Mouse (Mus musculus): ENCODE data around the gene Dis3l.
"Not testable (repeated sequence)": the region's sequence is repeated elsewhere in the genome, so short reads cannot be mapped to it uniquely, and the experiment has no call there.

The Dis3l gene

DNA sequence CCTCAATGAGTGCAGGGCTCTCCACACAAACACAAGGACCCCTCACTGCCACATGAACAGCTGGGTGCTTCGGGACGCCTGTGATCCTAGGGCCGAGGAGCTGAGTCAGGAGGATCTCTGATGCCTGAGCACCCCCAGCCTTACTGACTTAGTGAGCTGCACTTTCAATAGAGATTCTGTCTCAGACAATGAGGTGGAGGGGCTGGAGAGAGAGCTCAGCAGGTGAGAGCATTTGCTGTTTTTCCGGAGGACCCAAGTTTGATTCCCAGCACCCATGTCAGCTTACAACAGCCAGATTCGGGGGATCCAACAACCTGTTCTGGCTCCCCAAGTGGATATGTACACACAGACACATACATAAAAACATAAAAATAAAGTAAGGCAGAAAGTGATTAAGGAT lies 24.1 kb downstream of the Dis3l start:
- DNase-seq (ENCODE audit: low spot score in 2 of 2): no peak

DNA sequence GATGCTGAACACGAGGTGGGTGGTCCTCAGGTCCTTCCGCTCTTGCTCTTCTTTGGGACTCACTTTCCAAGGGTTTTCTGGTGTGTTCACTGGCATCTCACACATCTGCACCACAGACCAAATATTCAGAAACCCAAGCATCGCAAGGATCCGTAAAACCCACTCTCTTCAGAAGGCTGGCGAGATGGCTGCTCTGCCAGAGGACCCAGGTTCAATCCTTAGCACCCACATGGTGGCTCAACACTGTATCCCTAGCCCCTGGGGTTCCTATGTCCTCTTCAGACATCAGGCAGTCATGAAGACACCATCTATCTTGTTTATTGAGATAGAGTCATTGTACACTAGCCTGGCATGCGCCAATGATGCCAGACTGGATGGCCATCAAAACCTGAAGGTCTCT lies 26.4 kb downstream of the Dis3l start:
- no peak for DNase-seq (ENCODE audit: low spot score in 2 of 2)

DNA sequence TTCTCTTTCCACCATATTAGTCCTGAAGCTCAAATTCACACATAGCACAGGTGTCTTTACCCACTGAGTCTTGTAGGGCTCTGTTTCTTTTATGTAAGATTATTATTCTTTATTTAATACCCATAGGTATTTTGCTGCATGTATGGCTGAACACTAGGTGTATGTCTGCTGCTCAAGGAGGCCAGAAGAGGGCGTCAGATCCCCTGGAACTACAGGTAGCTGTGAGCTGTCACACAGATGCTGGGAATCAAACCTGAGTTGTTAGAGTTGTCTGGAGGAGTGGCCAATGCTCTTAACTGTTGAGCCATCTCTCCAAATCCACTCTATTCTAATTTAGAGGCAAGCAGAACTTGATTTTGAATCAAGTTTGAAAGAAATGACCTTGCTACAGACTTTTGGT lies 29.0 kb downstream of the Dis3l start:
- DNase-seq (ENCODE audit: low spot score in 2 of 2): no peak

DNA sequence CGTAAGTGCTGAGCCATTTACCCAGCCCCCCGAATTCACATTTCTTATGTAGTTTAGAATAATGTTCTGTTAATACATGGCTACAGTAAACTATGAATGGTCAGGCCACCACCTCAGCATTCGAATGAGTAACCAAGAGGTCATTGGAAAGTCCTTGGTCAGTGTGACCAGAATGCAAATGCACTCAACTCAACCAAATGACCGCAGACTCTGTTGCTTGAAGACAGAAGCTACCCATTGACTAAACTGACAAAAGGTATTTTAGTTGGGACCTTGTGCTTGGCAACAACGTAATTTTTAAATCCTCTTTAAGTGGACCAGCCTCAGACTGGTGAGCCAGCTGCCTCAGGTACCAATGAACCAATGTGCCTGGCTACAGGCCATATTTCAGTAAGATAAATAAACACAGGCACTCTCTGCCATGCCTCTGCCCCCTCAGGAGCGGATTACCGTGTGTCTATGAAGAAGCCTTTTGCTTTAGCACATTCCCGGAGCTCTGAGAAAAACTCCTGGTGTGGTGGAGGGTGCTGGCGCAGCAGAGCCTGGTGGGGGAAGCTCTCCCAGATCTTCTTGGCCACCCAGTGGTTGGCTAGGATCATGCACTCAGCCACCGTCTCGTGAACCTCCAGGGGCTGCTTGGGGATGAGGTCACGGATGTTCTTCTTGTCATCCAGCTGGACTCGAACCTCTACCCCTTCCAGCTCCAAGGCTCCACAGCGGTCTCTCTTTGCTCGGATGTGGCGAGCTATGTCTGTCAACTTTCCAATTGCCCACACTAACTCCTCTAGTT lies 29.9 kb downstream of the Dis3l start:
- DNase-seq (ENCODE audit: low spot score in 2 of 2): no peak

DNA sequence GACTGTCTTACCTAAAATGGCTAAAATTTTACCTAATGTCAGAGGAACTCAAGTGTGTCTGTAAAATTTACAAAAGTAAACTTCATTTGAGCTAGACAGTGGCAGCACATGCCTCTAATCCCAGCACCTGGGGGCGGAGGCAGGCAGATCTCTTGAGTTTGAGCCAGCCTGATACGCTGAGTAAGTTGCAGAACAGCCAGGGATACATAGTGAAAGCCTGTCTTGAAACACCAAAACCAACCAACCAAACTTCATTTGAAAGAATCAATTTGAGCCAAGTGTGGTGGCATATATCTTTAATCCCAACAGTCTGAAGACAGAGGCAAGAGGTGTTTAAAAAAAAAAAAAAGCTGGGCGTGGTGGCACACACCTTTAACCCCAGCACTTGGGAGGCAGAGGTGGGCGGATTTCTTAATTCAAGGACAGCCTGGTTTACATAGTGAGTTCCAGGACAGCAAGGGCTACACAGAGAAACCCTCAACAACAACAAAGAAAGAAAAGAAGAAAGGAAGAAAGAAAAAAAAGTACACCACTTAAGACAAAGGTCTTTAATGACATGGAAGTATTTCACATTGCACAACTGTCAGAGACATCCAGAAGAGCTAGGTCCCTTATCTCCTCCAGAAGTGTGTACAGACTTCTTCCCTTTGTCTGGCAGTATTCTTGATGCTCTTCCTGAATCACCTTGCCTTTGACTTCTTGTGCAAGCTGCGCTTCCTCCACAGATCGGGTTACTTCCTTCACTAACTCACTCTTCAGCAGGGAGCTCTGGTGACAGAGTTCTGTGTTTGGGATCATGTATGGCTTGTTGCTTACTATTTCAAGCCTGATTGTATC lies 34.4 kb downstream of the Dis3l start:
- no peak for DNase-seq (ENCODE audit: low spot score in 2 of 2)

DNA sequence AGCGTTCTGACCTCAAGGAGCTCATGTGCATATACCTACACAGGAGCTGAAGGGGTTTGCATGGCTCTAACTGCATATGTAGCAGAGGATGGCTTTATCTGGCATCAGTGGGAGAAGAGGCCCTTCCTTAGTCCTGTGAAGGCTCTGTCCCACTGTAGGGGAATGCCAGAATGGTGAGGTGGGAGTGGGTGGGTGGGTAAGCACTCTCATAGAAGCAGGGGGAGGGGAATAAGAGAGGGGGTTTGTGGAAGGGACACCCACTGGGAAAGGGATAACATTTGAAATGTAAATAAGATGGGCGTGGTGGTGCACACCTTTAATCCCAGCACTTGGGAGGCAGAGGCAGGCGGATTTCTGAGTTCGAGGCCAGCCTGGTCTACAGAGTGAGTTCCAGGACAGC lies 38.0 kb downstream of the Dis3l start:
- not testable (repeated sequence) for DNase-seq (ENCODE audit: low spot score in 2 of 2)

DNA sequence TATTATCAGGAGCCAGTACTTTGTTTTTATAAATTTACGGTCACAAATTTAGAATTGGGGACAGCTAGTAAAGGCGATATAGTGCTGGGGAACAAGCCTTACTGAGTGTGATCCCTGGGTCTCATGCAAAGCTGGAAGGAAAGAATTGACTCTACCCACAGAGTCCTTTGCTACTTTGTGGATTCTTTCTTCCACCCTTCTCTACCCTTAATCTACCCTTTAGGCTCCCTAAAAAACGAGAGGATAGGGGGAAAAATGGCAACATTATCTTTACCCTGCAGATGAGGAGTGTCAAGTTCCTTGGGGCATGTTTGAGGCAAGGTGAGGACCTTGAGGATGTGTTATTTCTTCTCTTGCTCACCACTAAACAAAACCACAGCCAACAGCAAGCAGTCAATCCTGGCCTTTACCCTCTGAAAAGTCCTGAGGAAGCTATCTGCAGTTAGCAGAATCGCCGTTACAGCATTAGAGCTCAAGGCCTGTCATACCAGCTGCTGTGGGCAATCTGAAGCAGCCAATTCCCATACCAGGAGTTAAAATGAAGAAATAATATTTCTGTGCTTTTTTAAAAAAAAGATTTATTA lies 58.6 kb downstream of the Dis3l start:
- no peak for DNase-seq (ENCODE audit: low spot score in 2 of 2)

DNA sequence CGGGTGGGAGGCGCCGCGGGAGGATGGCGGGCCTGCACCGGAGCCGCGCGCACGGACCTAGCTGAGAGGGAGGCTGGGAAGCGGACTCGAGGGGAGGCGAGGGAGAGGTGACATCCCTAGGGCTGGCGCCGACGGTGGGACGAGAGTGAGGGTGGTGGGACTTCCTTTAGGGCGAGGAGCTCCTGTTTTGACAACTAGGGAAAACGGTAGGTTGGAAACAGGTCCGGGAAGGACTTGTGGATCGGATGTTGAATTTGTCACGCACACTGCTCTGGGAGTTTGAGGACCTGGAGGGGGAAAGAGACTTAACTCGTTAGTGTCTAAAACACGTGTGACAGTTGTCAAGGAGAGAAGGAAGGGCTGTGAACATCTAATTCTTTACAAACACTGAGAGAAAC lies 59.3 kb downstream of the Dis3l start:
- no peak for DNase-seq (ENCODE audit: low spot score in 2 of 2)

DNA sequence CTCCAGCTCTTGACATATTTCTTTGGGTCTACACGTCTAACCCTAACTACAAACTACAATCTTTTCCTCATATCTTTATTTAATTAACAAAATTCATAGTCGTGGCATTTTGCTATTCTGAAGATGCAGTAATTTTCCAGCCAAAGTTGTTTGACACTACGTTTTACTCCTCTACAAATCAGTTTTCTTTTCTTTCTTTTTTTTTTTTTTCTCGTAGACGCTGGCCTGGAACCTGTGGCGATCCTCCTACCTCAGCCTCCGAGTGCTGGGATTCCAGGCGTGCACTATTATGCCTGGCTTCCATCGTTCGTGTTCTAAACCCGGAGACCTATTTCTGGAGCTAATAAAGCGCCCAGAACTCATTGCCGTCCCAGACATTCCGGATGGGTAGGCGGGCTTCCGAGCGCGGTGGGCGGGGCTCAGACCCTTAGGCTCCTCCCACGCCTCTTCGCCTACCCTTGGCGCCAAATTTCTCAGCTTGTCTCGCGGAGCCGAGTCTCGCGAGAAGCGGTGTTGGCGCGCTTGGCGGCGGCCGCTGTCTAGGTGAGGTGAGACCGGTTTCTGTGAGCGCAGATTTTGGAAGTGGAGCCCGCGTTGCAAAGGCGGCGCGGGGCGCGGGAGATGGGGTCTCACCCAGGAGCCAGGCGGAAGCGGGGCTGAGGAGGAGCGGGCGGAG lies 59.8 kb downstream of the Dis3l start, which contains the start of gene Tipin:
TSS of gene Tipin (plus strand) at position 477 of the 676 bp plus-strand sequence.
- DNase-seq (ENCODE audit: low spot score in 2 of 2): peak; percentile 93 to 97

DNA sequence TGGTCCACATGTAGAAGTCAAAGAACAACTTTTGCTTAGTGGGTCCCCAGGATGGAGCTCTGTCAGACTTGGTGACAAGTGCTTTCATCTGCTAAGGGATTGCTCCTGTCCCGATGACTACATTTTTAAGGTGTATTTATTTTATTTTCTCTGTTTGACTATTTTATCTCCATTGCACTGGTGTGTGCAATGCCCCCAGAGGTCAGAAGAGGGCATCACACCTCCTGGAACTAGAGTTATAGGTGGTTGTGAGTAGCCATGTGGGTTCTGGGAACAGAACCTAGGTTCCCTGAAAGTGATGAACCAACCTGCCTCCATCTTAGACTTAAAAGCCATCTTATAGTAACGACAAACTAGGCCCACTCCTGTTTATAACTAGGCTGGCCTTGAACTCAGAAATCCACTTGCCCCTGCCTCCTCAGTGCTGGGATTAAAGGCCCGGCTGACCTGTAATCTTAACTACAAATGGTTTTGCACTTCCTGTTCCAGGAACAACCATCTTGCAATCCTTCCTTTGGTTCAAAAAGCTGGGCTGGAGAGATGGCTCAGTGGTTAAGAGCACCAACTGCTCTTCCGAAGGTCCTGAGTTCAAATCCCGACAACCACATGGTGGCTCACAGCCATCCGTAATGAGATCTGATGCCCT lies 62.3 kb downstream of the Dis3l start:
- DNase-seq (ENCODE audit: low spot score in 2 of 2): no peak

DNA sequence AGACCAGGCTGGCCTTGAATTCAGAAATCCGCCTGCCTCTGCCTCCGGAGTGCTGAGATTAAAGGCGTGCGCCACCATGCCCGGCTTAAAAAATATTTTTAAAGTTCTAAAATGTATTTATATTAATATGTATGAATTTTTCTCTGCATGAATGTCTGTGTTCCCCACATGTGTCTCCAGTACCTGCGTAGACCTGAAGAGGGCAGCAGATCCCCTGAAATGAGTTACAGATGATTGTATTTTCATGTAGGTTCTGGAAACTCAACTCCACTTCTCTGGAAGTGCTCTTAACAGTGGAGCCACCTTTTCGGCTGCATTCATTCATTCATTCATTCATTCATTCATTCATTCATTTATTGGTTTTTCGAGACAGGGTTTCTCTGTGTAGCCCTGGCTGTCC lies 63.4 kb downstream of the Dis3l start:
- DNase-seq (ENCODE audit: low spot score in 2 of 2): peak; percentile 50 to 74

DNA sequence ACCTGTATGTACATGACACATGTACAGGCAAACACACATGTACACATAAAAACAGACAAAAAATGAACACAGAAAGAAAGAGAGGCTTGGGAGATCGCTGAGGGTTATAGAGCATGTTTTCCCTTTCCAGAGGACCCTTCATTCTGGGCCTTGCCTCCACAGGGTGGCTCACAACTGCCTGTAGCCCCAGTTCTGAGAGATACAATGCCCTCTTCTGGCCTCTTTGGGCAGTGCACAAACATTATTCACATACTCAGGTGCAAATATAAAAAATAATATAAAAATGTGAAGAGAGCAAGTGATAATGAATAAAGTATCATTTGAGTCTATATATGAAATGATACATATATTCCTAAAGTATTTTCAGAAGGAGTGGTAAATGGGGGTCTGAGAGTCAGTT lies 66.2 kb downstream of the Dis3l start:
- peak in 1 of 2 experiments; percentile 20 for DNase-seq (ENCODE audit: low spot score in 2 of 2)

DNA sequence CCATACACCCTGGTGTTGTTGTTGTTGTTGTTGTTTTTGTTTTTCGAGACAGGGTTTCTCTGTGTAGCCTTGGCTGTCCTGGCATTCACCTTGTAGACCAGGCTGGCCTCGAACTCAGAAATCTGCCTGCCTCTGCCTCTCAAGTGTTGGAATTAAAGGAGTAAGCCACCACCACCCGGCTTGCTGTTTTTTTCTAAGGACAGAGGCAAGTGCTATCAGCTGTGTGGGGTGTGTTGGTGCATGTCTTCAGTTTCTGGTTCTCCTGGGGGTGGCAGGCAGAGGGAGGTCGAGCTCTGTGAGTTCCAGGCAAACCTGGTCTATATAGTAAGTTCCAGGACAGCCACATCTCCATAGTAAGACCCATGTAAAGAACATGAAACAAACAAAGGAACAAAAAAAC lies 66.8 kb downstream of the Dis3l start:
- no peak for DNase-seq (ENCODE audit: low spot score in 2 of 2)

DNA sequence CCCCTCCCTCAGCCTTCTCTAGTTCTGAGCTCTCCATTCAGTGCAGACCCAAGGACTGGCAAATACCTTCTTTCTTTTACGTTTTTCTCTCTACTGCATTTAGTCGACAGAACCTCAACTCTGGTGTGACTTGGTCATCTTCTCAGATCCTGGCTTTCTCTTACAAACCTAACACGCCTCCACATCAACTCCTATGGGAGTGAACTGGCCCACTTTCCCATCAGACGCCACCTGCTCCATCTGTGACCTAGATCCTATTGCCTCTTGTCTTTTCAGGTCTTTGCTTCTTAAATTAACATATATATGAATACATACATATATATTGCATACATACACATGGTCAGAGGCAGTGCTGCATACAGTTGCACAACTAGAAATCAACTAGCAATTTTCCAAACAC lies 67.3 kb downstream of the Dis3l start:
- DNase-seq (ENCODE audit: low spot score in 2 of 2): no peak

DNA sequence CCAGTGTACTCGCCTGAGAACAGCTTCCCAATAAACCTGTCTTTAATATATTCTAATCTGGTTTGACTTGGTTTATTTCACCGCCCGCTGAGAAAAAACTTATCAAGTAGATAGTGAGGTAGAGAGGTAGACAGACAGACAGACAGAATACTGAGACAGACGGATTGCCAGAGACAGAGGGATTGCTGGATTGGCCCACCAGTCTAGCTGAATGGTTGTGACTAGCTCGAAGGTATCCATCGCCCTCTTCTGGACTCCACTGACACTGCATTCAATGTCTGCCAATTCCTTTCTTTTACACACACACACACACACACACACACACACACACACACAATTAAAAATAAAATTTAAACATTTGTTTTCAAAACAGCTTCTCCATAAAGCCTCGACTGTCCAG lies 68.5 kb downstream of the Dis3l start:
- peak in 1 of 2 experiments; percentile 25 for DNase-seq (ENCODE audit: low spot score in 2 of 2)

DNA sequence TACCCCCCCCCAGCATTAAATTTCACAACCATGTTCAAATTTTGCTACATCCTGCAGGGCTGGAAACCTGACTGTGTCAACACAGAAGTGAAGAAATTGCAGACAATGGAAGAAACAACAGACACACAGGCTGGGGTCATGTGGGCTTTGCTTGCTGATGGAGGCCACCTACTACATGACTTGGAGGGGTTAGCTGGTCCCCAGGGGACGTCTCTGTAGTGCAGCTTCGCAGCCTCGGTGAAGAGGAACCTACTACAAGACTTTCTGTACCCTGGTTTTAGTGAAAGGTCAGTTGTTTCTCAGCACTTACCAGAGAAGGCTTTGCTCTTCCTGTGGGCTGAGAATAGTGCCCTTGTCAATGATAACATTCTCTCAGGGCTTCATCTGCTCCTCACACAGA lies 69.8 kb downstream of the Dis3l start:
- no peak for DNase-seq (ENCODE audit: low spot score in 2 of 2)

DNA sequence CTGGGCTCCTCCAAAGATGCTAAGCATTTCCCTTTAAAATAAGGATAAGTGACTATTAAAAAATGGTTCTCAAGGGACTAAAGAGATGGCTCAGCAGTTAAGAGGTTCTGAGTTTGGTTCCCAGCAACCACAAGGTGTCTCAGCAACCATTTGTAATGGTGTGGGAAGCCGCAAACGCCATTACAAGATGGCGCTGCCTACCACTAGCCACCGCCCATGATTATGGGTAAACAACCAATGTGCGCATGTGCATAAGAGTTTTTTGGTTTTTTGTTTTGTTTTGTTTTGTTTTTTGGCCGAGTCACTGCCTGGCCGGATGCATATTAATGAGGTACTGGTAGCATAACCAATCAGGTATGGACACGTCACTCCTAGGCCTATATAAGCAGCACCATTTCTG lies 72.3 kb downstream of the Dis3l start:
- DNase-seq (ENCODE audit: low spot score in 2 of 2): not testable (repeated sequence)

DNA sequence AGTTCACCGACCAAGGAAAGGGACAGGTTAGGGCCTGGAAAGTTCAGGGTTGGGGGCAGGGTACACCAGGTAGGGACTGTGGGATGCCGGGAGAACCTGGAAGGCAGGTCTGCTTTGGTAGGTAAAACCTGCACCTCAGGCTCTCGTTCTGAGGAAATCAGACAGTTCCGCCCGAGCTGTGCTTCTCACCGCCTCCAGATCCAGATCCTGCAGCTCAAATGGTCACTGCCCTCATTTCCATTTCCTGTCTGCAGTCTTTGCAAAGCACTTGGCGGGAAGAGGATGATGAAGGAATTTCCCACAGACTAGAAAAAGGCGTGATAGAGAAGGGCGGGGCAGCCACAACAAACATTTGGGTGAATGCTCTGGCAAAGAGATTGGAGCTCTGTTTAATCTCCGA lies 72.9 kb downstream of the Dis3l start:
- no peak for DNase-seq (ENCODE audit: low spot score in 2 of 2)

DNA sequence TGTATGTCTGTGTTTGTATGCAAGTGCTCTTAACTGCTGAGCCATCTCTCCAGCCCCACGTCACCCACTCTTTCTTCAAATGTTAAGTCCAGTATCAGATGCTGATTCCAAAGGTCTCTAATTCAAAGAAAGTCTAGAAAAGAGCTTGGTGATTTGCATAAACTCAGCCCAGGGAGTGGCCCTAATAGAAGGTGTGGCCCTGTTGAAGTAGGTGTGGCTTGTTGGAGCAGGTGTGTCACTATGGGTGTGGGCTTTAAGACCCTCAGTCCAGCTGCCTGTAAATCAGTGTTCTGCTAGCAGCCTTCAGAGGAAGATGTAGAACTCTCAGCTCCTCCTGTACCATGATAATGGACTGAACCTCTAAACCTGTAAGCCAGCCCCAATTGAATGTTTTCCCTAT lies 73.9 kb downstream of the Dis3l start:
- DNase-seq (ENCODE audit: low spot score in 2 of 2): no peak

DNA sequence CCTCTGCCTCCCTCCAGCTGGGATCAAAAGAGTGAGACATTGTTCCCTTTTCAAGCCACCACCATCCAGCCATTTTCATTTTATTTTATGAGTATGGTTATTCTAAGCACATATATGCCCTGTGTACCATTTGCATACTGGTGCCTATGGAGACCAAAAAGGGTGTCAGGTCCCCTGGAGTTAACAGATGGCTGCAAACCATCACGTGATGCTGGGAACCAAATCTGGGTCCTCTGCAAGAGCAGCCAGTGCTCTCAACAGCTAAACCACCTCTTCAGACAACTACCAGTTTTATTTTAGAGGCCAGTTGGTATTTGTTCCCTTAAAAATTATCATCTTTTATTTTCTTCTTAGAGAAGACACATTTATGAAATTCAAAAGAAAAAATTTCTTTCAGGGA lies 76.3 kb downstream of the Dis3l start:
- no peak for DNase-seq (ENCODE audit: low spot score in 2 of 2)

DNA sequence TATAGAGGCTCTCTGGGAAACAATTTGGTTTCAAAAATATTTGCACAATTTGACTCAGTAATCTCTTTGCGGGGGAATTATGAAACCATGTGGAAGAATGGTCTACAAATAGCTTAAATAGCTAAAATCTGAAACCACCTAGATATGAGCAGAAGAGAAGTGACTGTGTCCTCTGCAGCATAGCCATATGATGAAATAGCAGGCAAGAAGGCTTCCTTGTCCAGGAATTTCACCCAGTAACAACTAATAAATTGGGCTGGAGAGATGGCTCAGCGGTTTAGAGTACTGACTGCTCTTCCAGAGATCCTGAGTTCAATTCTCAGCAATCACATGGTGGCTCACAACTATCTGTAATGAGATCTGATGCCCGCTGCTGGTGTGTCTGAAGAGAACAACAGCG lies 80.1 kb downstream of the Dis3l start:
- DNase-seq (ENCODE audit: low spot score in 2 of 2): no peak

DNA sequence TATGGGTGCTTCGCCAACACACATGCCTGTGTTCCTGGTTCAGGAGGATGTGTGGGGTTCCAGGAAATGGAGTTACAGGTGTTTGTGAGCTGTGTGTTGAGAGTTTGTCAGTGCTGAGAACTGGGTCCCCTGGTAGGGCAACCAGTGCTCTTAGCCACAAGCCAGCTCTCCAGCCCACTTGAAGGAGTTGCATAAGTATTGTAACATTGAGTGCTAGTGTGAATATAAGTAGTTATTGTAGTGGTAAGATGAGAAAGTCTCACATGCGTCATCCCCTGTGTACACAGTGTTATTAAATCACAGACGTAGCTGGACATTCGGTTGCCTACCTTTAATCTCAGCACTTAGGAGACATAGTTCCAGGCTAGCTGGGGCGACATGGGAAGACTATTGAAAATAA lies 81.2 kb downstream of the Dis3l start:
- DNase-seq (ENCODE audit: low spot score in 2 of 2): no peak

Measured in thymus, postnatal 10 days (tissue).